Mouse (Mus musculus) heart, embryonic 11.5 days (tissue): Measurements from ENCODE around the gene Slc25a34. TPM values are rescaled to one million over a fixed set of nuclear protein-coding genes. Genes with fewer than 3 reads are reported as not detected.
A peak's percentile ranks its signal among the peaks of the same experiment; 100 is the strongest.

Source experiments
- ATAC-seq: fragments of 200-750 bp; cut with Nextera tagmentation; replicated peaks from 2 replicates; pipeline ENCODE4 v1.8.0; 2017; ENCODE audit warnings: moderate library complexity; ENCODE audit not compliant: insufficient number of reproducible peaks, low FRiP score, low TSS enrichment
- H3K27ac ChIP-seq: fragments of 300-500 bp; sonication (generic); 2 replicates; pipeline ENCODE4 v1.5.1; 2014; ENCODE audit warnings: mild to moderate bottlenecking, low read depth, low read length
- H3K27me3 ChIP-seq: fragments of 300-500 bp; sonication (generic); 2 replicates; pipeline ENCODE4 v1.6.1; 2014; ENCODE audit warnings: mild to moderate bottlenecking, low read length, mixed read lengths; ENCODE audit not compliant: control insufficient read depth, insufficient read depth
- H3K36me3 ChIP-seq: fragments of 300-500 bp; sonication (generic); 2 replicates; pipeline ENCODE4 v1.6.1; 2014; ENCODE audit warnings: mild to moderate bottlenecking, low read length, moderate library complexity, mixed read lengths; ENCODE audit not compliant: control insufficient read depth, insufficient read depth
- H3K4me1 ChIP-seq: fragments of 300-500 bp; sonication (generic); 2 replicates; pipeline ENCODE4 v1.6.1; 2014; ENCODE audit warnings: low read length; ENCODE audit not compliant: control insufficient read depth, insufficient read depth
- H3K4me2 ChIP-seq: fragments of 300-500 bp; sonication (generic); 2 replicates; pipeline ENCODE4 v1.6.1; 2014; ENCODE audit warnings: mild to moderate bottlenecking, moderate library complexity
- H3K4me3 ChIP-seq: fragments of 300-500 bp; sonication (generic); 2 replicates; pipeline ENCODE4 v1.5.1; 2014; ENCODE audit warnings: low read depth, low read length
- H3K9ac ChIP-seq: fragments of 300-500 bp; sonication (generic); 2 replicates; pipeline ENCODE4 v1.6.1; 2014; ENCODE audit warnings: mild to moderate bottlenecking, low read depth, low read length, moderate library complexity
- H3K9me3 ChIP-seq: fragments of 300-500 bp; sonication (generic); replicated peaks from 2 replicates; pipeline ENCODE4 v1.6.1; 2016; ENCODE audit warnings: low read length; ENCODE audit not compliant: control insufficient read depth
- WGBS: fragments of 180-500 bp; shearing (Covaris S2); extraction: QIAGEN DNeasy Blood & Tissue Kit; methylation state at CpG from one replicate; pipeline ENCODE4 v1.1.7; 2014; ENCODE audit not compliant: insufficient replicate concordance; 5-methylcytosine and 5-hydroxymethylcytosine counted together
- polyA plus RNA-seq: library from polyadenylated mRNA; unstranded; fragments of >200 nt; fragmentation: Nextera tagmentation; extraction: Ambion mirVana; gene quantifications from 2 replicates; pipeline ENCODE4 v1.2.1, GENCODE M21; 2014

Slc25a34 gene
- polyA plus RNA-seq, 1 experiment from 2014 or later: not detected

- H3K4me3 ChIP-seq: no peak overlapping the region
- no peak overlapping the region for H3K27ac ChIP-seq
- H3K9ac ChIP-seq: no peak overlapping the region
- ATAC-seq: no peak
- 75% methylated on average over 4 of the region's 4 CpGs for WGBS
- peaks cover 5% of the 10 kb centered on the region for H3K36me3 ChIP-seq
- H3K27me3 ChIP-seq: no peaks in the 10 kb centered on the region
- H3K4me2 ChIP-seq: no peak overlapping the region
- no peaks in the 10 kb centered on the region for H3K9me3 ChIP-seq
- H3K4me1 ChIP-seq: peaks cover 21% of the 10 kb centered on the region
Observed at GRCm38 (mm10) chr4:141659739-141660138, 36.1 kb upstream of the Slc25a34 start.

- H3K27ac ChIP-seq: no peak overlapping the region
- no peak for ATAC-seq
- H3K4me2 ChIP-seq: no peak overlapping the region
- 84% methylated on average over 6 of the region's 6 CpGs for WGBS
- H3K27me3 ChIP-seq: no peaks in the 10 kb centered on the region
- no peaks in the 10 kb centered on the region for H3K9me3 ChIP-seq
- H3K9ac ChIP-seq: no peak overlapping the region
- peaks cover 17% of the 10 kb centered on the region for H3K4me1 ChIP-seq
- H3K36me3 ChIP-seq: peaks cover 5% of the 10 kb centered on the region
- no peak overlapping the region for H3K4me3 ChIP-seq
Observed at GRCm38 (mm10) chr4:141658846-141659484, 35.3 kb upstream of the Slc25a34 start.

- H3K36me3 ChIP-seq: peaks cover 12% of the 10 kb centered on the region
- no peak overlapping the region for H3K4me2 ChIP-seq
- no peaks in the 10 kb centered on the region for H3K9me3 ChIP-seq
- no peaks in the 10 kb centered on the region for H3K27me3 ChIP-seq
- WGBS: 72% methylated on average over 8 of the region's 8 CpGs
- H3K27ac ChIP-seq: peak overlapping the region; percentile 41; the same call in 1 of the 2 replicates
- no peak for ATAC-seq
- H3K9ac ChIP-seq: no peak overlapping the region
- H3K4me1 ChIP-seq: peaks cover 12% of the 10 kb centered on the region
- H3K4me3 ChIP-seq: no peak overlapping the region
Observed at GRCm38 (mm10) chr4:141656932-141657331, 33.3 kb upstream of the Slc25a34 start.

GRCm38 (mm10) chr4:141655908-141656608, 32.4 kb upstream of the Slc25a34 start:
- peaks cover 19% of the 10 kb centered on the region for H3K4me1 ChIP-seq
- WGBS: 66% methylated on average over 12 of the region's 12 CpGs
- H3K9ac ChIP-seq: no peak overlapping the region
- no peak overlapping the region for H3K4me3 ChIP-seq
- H3K9me3 ChIP-seq: no peaks in the 10 kb centered on the region
- no peak overlapping the region for H3K27ac ChIP-seq
- no peak for ATAC-seq
- H3K4me2 ChIP-seq: no peak overlapping the region
- H3K27me3 ChIP-seq: no peaks in the 10 kb centered on the region
- H3K36me3 ChIP-seq: peaks cover 9% of the 10 kb centered on the region

GRCm38 (mm10) chr4:141654509-141654908, 30.9 kb upstream of the Slc25a34 start:
- H3K27me3 ChIP-seq: no peaks in the 10 kb centered on the region
- no peak for ATAC-seq
- H3K27ac ChIP-seq: no peak overlapping the region
- 77% methylated on average over 6 of the region's 6 CpGs for WGBS
- H3K4me2 ChIP-seq: no peak overlapping the region
- peaks cover 8% of the 10 kb centered on the region for H3K36me3 ChIP-seq
- H3K9ac ChIP-seq: no peak overlapping the region
- H3K4me3 ChIP-seq: no peak overlapping the region
- peaks cover 19% of the 10 kb centered on the region for H3K4me1 ChIP-seq
- no peaks in the 10 kb centered on the region for H3K9me3 ChIP-seq

GRCm38 (mm10) chr4:141653813-141654212, 30.2 kb upstream of the Slc25a34 start:
- Histone ChIP-seq H3K4me2 (no peak overlapping the region), H3K4me3 (no peak overlapping the region), H3K9ac (no peak overlapping the region), H3K9me3 (no peaks in the 10 kb centered on the region), H3K27ac (no peak overlapping the region), H3K4me1 (peaks cover 19% of the 10 kb centered on the region), H3K36me3 (peaks cover 10% of the 10 kb centered on the region), H3K27me3 (no peaks in the 10 kb centered on the region)
- ATAC-seq: no peak
- WGBS: 89% methylated on average over 13 of the region's 13 CpGs

GRCm38 (mm10) chr4:141653044-141653443, 29.4 kb upstream of the Slc25a34 start:
- H3K4me3 ChIP-seq: no peak overlapping the region
- no peak for ATAC-seq
- WGBS: 83% methylated on average over 8 of the region's 8 CpGs
- H3K9ac ChIP-seq: no peak overlapping the region
- H3K4me2 ChIP-seq: no peak overlapping the region
- H3K4me1 ChIP-seq: peaks cover 15% of the 10 kb centered on the region
- no peaks in the 10 kb centered on the region for H3K9me3 ChIP-seq
- H3K27me3 ChIP-seq: no peaks in the 10 kb centered on the region
- peaks cover 10% of the 10 kb centered on the region for H3K36me3 ChIP-seq
- no peak overlapping the region for H3K27ac ChIP-seq

- no peak for ATAC-seq
- peaks cover 15% of the 10 kb centered on the region for H3K4me1 ChIP-seq
- peaks cover 12% of the 10 kb centered on the region for H3K36me3 ChIP-seq
- H3K4me3 ChIP-seq: no peak overlapping the region
- no peak overlapping the region for H3K4me2 ChIP-seq
- H3K27ac ChIP-seq: no peak overlapping the region
- no peak overlapping the region for H3K9ac ChIP-seq
- no peaks in the 10 kb centered on the region for H3K27me3 ChIP-seq
- no peaks in the 10 kb centered on the region for H3K9me3 ChIP-seq
- WGBS: 86% methylated on average over 10 of the region's 10 CpGs
Observed at GRCm38 (mm10) chr4:141651944-141652343, 28.3 kb upstream of the Slc25a34 start.

GRCm38 (mm10) chr4:141651286-141651685, 27.7 kb upstream of the Slc25a34 start:
- Histone ChIP-seq H3K27ac (no peak overlapping the region), H3K4me1 (peaks cover 14% of the 10 kb centered on the region), H3K27me3 (no peaks in the 10 kb centered on the region), H3K9ac (no peak overlapping the region), H3K4me3 (no peak overlapping the region), H3K9me3 (no peaks in the 10 kb centered on the region), H3K4me2 (no peak overlapping the region), H3K36me3 (peaks cover 12% of the 10 kb centered on the region)
- ATAC-seq: no peak
- 72% methylated on average over 6 of the region's 6 CpGs for WGBS
